Mouse (Mus musculus) forebrain, embryonic 16.5 days (tissue): Measurements from ENCODE around the gene Ube2z. TPM values are rescaled to one million over a fixed set of nuclear protein-coding genes. Genes with fewer than 3 reads are reported as not detected.
A peak's percentile ranks its signal among the peaks of the same experiment; 100 is the strongest.

Experiments used
- ATAC-seq: fragments of 200-750 bp; cut with Nextera tagmentation; 2 replicates; pipeline ENCODE4 v1.8.0; 2017; ENCODE audit warnings: mild to moderate bottlenecking, moderate library complexity
- H3K27ac ChIP-seq: fragments of 300-500 bp; sonication (generic); 2 replicates; pipeline ENCODE4 v1.5.1; 2014; ENCODE audit warnings: low read length, control low read depth
- H3K27me3 ChIP-seq: fragments of 300-500 bp; sonication (generic); replicated peaks from 2 replicates; pipeline ENCODE4 v1.6.1; 2014; ENCODE audit warnings: low read length; ENCODE audit not compliant: control insufficient read depth, insufficient read depth
- H3K36me3 ChIP-seq: fragments of 300-500 bp; sonication (generic); 2 replicates; pipeline ENCODE4 v1.6.1; 2014; ENCODE audit not compliant: control insufficient read depth, insufficient read depth
- H3K4me1 ChIP-seq: fragments of 300-500 bp; sonication (generic); replicated peaks from 2 replicates; pipeline ENCODE4 v1.6.1; 2014; ENCODE audit warnings: low read length; ENCODE audit not compliant: control insufficient read depth, insufficient read depth
- H3K4me2 ChIP-seq: fragments of 300-500 bp; sonication (generic); 2 replicates; pipeline ENCODE4 v1.6.1; 2014; ENCODE audit warnings: mild to moderate bottlenecking, low read length, control low read depth
- H3K4me3 ChIP-seq: fragments of 300-500 bp; sonication (generic); replicated peaks from 2 replicates; pipeline ENCODE4 v1.5.1; 2014; ENCODE audit warnings: mild to moderate bottlenecking, low read length, control low read depth
- H3K9ac ChIP-seq: fragments of 300-500 bp; sonication (generic); replicated peaks from 2 replicates; pipeline ENCODE4 v1.6.1; 2014; ENCODE audit warnings: low read depth, low read length, control low read depth
- H3K9me3 ChIP-seq: fragments of 300-500 bp; sonication (generic); 2 replicates; pipeline ENCODE4 v1.6.1; 2016; ENCODE audit warnings: low read length; ENCODE audit not compliant: control insufficient read depth
- WGBS: fragments of 180-500 bp; shearing (Covaris S2); extraction: QIAGEN DNeasy Blood & Tissue Kit; methylation state at CpG from one replicate; pipeline ENCODE4 v1.1.7; 2014; 5-methylcytosine and 5-hydroxymethylcytosine counted together
- polyA plus RNA-seq: library from polyadenylated mRNA; unstranded; fragments of >200 nt; fragmentation: Nextera tagmentation; extraction: Ambion mirVana; gene quantifications from 2 replicates; pipeline ENCODE4 v1.2.1, GENCODE M21; 2015

Gene Ube2z
- polyA plus RNA-seq, 1 experiment from 2014 or later, result 35.4 TPM

GRCm38 (mm10) chr11:96082682-96083081 lies 17.5 kb upstream of the Ube2z start:
- Histone ChIP-seq H3K4me1 (no peaks in the 10 kb centered on the region), H3K27ac (no peak overlapping the region), H3K4me2 (no peak overlapping the region), H3K27me3 (no peaks in the 10 kb centered on the region), H3K4me3 (no peak overlapping the region), H3K36me3 (no peaks in the 10 kb centered on the region), H3K9me3 (no peaks in the 10 kb centered on the region), H3K9ac (no peak overlapping the region)
- 70% methylated on average over 3 of the region's 3 CpGs for WGBS
- no peak for ATAC-seq

GRCm38 (mm10) chr11:96080736-96081135 lies 15.5 kb upstream of the Ube2z start:
- Histone ChIP-seq H3K9ac (no peak overlapping the region), H3K27ac (no peak overlapping the region), H3K9me3 (no peaks in the 10 kb centered on the region), H3K4me3 (no peak overlapping the region), H3K4me2 (no peak overlapping the region), H3K4me1 (peaks cover 4% of the 10 kb centered on the region; the same call in 1 of the 2 replicates), H3K27me3 (no peaks in the 10 kb centered on the region), H3K36me3 (no peaks in the 10 kb centered on the region)
- 81% methylated on average over 5 of the region's 5 CpGs for WGBS
- no peak for ATAC-seq

- H3K4me2 ChIP-seq, result peak overlapping the region; percentile 67
- H3K4me1 ChIP-seq, result peaks cover 17% of the 10 kb centered on the region
- H3K4me3 ChIP-seq, result peak overlapping the region; percentile 43
- 68% methylated on average over 13 of the region's 13 CpGs for WGBS
- H3K27me3 ChIP-seq, result no peaks in the 10 kb centered on the region
- H3K27ac ChIP-seq, result peak overlapping the region; percentile 85
- H3K36me3 ChIP-seq, result 0 out of 2 replicates have a peak, but pooled peaks cover 3% of the 10 kb centered on the region
- no peak for ATAC-seq
- H3K9me3 ChIP-seq, result no peaks in the 10 kb centered on the region
- H3K9ac ChIP-seq, result peak overlapping the region; percentile 50
These were observed 11.3 kb upstream of the Ube2z start for GRCm38 (mm10) chr11:96076221-96077105.

GRCm38 (mm10) chr11:96075509-96076220 lies 10.5 kb upstream of the Ube2z start, which contains the start of gene Atp5g1:
Atp5g1 (minus strand) TSS chr11:96075670.
- peak within 1 kb of the TSS; percentile 79 for H3K4me2 ChIP-seq
- H3K9me3 ChIP-seq, result no peaks in the 10 kb centered on the region
- H3K9ac ChIP-seq, result peak within 1 kb of the TSS; percentile 79
- peak; percentile 96 for ATAC-seq
- H3K27me3 ChIP-seq, result no peaks in the 10 kb centered on the region
- peaks cover 17% of the 10 kb centered on the region for H3K4me1 ChIP-seq
- under 1% methylated on average over 37 of the region's 37 CpGs for WGBS
- peaks cover 3% of the 10 kb centered on the region; the same call in 1 of the 2 replicates for H3K36me3 ChIP-seq
- H3K27ac ChIP-seq, result peak within 1 kb of the TSS; percentile 85
- peak within 1 kb of the TSS; percentile 87 for H3K4me3 ChIP-seq

- Histone ChIP-seq H3K9me3 (no peaks in the 10 kb centered on the region), H3K27ac (peak overlapping the region; percentile 71), H3K27me3 (no peaks in the 10 kb centered on the region), H3K4me3 (peak overlapping the region; percentile 87), H3K4me1 (peaks cover 17% of the 10 kb centered on the region), H3K4me2 (peak overlapping the region; percentile 79), H3K36me3 (peaks cover 4% of the 10 kb centered on the region; the same call in 1 of the 2 replicates), H3K9ac (peak overlapping the region; percentile 79)
- ATAC-seq, result no peak
- WGBS, result 0% methylated on average over 15 of the region's 15 CpGs
These were observed 10.0 kb upstream of the Ube2z start for GRCm38 (mm10) chr11:96075177-96075508.

- Histone ChIP-seq H3K4me2 (peak overlapping the region; percentile 79), H3K9me3 (no peaks in the 10 kb centered on the region), H3K27ac (peak overlapping the region; percentile 71), H3K27me3 (no peaks in the 10 kb centered on the region), H3K36me3 (peaks cover 4% of the 10 kb centered on the region; the same call in 1 of the 2 replicates), H3K4me1 (peaks cover 17% of the 10 kb centered on the region), H3K9ac (peak overlapping the region; percentile 79), H3K4me3 (peak overlapping the region; percentile 87)
- ATAC-seq, result no peak
- WGBS, result 27% methylated on average over 17 of the region's 17 CpGs
These were observed 9.4 kb upstream of the Ube2z start for GRCm38 (mm10) chr11:96074351-96075176.

GRCm38 (mm10) chr11:96073295-96073993 lies 8.3 kb upstream of the Ube2z start:
- Histone ChIP-seq H3K9me3 (no peaks in the 10 kb centered on the region), H3K4me2 (no peak overlapping the region), H3K36me3 (peaks cover 4% of the 10 kb centered on the region; the same call in 1 of the 2 replicates), H3K27ac (no peak overlapping the region), H3K4me1 (peaks cover 17% of the 10 kb centered on the region), H3K4me3 (no peak overlapping the region), H3K9ac (no peak overlapping the region), H3K27me3 (no peaks in the 10 kb centered on the region)
- 92% methylated on average over 9 of the region's 9 CpGs for WGBS
- ATAC-seq, result no peak

- Histone ChIP-seq H3K4me1 (peaks cover 13% of the 10 kb centered on the region), H3K4me2 (no peak overlapping the region), H3K9ac (no peak overlapping the region), H3K27me3 (no peaks in the 10 kb centered on the region), H3K4me3 (no peak overlapping the region), H3K27ac (no peak overlapping the region), H3K9me3 (no peaks in the 10 kb centered on the region), H3K36me3 (peaks cover 4% of the 10 kb centered on the region; the same call in 1 of the 2 replicates)
- 97% methylated on average over 1 of the region's 1 CpGs for WGBS
- no peak for ATAC-seq
These were observed 5.8 kb upstream of the Ube2z start for GRCm38 (mm10) chr11:96071013-96071412.
